Mouse (Mus musculus): ENCODE results near the gene Vdac1.

Vdac1 gene

DNA sequence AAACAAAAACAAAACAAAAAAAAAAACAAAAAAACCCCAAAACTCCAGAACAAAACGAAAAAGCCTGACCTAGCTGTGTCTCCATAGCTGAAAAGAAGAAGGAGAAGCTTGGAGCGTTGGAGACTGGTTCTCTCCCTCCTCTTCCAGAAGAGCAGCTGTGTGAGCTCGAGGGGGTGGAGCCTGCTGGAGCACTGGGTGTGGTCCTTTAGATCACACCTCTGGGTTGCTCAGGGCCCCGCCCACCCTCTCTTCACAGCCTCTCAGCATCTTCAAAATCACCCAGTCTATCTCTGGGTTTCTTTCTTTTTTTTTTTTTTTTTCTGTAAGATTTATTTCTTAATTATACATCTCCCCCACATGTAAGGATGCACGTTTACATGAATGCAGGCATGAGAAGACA is 58.6 kb downstream of the Vdac1 start:
- DNase-seq (ENCODE audit: extremely low spot score, low read depth, low spot score) = no peak

- DNase-seq (ENCODE audit: extremely low spot score, low read depth, low spot score) = no peak
Measured at GRCm38 (mm10) chr11:52419861-52420260, 59.2 kb downstream of the Vdac1 start.

- DNase-seq (ENCODE audit: extremely low spot score, low read depth, low spot score) = no peak
Measured at GRCm38 (mm10) chr11:52420296-52421052, 59.8 kb downstream of the Vdac1 start.

GRCm38 (mm10) chr11:52421053-52421778 is 60.6 kb downstream of the Vdac1 start:
- peak; percentile 71 for DNase-seq (ENCODE audit: extremely low spot score, low read depth, low spot score)

DNA sequence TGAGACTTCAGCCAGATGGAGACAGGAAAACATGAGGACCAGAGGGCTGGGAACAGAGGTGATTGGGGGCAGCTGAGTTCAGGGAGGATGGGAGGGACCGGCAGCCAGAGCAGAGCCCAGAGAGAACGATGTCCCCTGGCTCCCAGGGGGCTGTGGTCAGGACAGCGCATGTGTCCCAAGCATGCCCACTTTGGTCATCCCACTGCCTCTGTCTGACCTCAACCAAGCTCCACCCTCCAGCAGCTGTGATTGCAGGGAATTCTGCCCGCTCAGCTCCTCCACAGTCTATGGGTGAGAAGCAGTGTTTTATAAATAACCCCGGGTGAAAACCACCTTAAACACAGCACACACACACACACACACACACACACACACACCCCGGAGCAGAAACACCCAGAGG is 68.8 kb downstream of the Vdac1 start:
- DNase-seq (ENCODE audit: extremely low spot score, low read depth, low spot score) = no peak

- no peak for DNase-seq (ENCODE audit: extremely low spot score, low read depth, low spot score)
Measured at GRCm38 (mm10) chr11:52431594-52431993, 70.9 kb downstream of the Vdac1 start.

- no peak for DNase-seq (ENCODE audit: extremely low spot score, low read depth, low spot score)
Measured at GRCm38 (mm10) chr11:52432148-52432547, 71.5 kb downstream of the Vdac1 start.

GRCm38 (mm10) chr11:52433076-52433796 is 72.6 kb downstream of the Vdac1 start:
- DNase-seq (ENCODE audit: extremely low spot score, low read depth, low spot score) = no peak

GRCm38 (mm10) chr11:52433797-52434195 is 73.1 kb downstream of the Vdac1 start:
- no peak for DNase-seq (ENCODE audit: extremely low spot score, low read depth, low spot score)

- DNase-seq (ENCODE audit: extremely low spot score, low read depth, low spot score) = no peak
Measured at GRCm38 (mm10) chr11:52435466-52435865, 74.8 kb downstream of the Vdac1 start.

GRCm38 (mm10) chr11:52437123-52437522 is 76.5 kb downstream of the Vdac1 start:
- DNase-seq (ENCODE audit: extremely low spot score, low read depth, low spot score) = no peak
